Mouse (Mus musculus): ENCODE results near the gene Ercc5.

GRCm38 (mm10) chr1:44214443-44214842, 66.9 kb downstream of the Ercc5 start:
- TF ChIP-seq CTCF (IDR thresholded peaks at IDR 0.05; ENCODE audit: insufficient read depth, low read length) = no peak
- no peak for TF ChIP-seq POLR2A (IDR thresholded peaks at IDR 0.05; ENCODE audit: borderline replicate concordance, extremely low read depth, low read depth, low read length)

All from lung, adult 2 months (tissue).